Mouse (Mus musculus) CD4-positive, CD25-positive, alpha-beta regulatory T cell, adult 2 months (primary cell): ENCODE data around the gene Cidec.

Experiments used
- DNase-seq: peaks from one replicate; pipeline ENCODE4 v3.0.0-alpha.2; 2012; ENCODE audit warnings: low read depth, low spot score

Cidec gene

DNA sequence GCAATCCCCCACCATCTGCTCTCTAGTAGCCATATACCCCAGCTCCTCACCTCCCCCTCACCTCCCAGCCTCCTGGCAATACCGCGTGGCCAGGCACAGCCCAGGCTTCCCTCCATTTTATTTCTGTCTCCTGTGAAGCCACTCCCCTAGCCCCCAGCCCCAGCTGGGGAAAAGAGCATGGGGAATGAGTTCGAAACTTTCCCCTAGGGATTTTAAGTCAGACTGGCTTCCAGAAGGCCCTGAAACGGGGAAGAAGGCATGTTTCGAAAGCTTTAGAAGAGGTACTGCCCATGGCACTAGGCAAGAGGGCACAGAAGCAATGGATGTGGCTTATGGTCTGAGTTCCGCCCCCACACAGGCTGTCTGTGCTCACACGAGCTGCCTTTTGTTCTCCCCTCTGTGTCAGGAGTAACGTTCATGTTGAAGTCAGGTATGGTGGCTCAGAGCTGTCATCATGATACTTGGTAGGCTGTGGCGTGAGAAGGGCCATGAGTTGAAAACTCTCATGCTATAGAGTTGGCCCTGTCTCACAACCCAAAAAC is at the start of gene Cidec:
Cidec (minus strand) TSS at position 97 of the 542 bp plus-strand sequence.
- DNase-seq, result no peak

DNA sequence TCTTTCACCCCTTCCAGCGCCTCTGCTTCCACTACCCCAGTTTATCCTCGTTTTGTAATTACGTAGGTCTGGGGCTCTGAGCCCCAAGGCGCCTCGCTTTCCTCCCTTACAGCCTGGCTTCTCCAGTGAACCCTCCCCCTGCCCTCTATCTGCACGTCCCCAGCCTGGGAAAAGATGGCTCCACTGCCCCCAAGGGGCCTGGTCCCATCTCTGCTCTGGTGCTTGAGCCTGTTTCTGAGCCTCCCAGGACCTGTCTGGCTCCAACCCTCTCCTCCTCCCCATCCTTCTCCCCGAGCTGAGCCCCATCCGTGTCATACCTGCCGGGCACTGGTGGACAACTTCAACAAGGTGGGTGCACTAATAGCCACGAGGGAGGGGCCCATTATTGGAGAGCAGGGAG is 48.2 kb upstream of the Cidec start:
- peak; percentile 43 for DNase-seq

- DNase-seq, result peak; percentile 96
Measured at GRCm38 (mm10) chr6:113483100-113483615, 47.6 kb upstream of the Cidec start, which contains the start of gene Creld1. TSS of gene Creld1 (plus strand) at chr6:113483297.

- DNase-seq, result peak; percentile 71
Measured at GRCm38 (mm10) chr6:113482477-113483099, 47.0 kb upstream of the Cidec start.

GRCm38 (mm10) chr6:113480555-113481373 is 45.2 kb upstream of the Cidec start:
- DNase-seq, result no peak

DNA sequence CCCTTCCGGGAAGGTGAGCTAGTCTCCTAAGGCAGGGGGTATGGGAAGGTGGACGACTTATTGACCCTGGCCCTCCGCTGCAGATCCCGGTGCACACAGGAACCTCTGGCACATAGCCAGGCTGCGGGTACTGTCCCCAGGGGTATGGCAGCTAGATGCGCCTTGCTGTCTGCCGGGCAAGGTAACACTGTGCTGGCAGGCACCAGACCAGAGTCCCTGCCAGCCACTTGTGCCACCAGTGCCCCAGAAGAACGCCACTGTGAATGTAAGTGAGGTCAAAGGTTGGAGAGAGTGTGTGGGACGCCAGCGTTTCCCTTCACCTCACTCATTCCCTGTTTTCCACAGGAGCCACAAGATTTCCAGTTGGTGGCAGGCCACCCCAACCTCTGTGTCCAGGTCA is 43.3 kb upstream of the Cidec start:
- DNase-seq, result no peak

GRCm38 (mm10) chr6:113477353-113477752 is 41.8 kb upstream of the Cidec start:
- no peak for DNase-seq

- DNase-seq, result no peak
Measured at GRCm38 (mm10) chr6:113473715-113474114, 38.2 kb upstream of the Cidec start.

GRCm38 (mm10) chr6:113473246-113473645 is 37.7 kb upstream of the Cidec start:
- no peak for DNase-seq

DNA sequence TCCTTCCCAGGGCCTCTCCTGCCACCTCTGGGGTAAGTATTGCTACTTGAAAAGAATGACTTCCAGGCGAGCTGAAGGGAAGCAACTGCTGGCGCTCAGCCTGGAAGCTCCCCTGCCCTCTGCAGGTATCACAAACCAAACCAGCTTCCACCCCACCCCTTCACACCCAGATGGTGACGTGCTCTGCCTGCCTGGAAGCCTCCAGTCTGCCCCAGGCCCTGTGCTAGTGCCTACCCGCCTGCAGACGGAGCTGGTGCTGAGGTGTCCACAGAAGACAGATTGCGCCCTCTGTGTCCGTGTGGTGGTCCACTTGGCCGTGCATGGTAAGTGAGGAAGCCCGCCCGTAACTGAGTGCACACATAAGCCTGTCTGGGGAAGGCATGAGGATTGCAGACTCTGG is 36.5 kb upstream of the Cidec start:
- DNase-seq, result no peak

GRCm38 (mm10) chr6:113471297-113471936 is 35.9 kb upstream of the Cidec start, which contains the start of gene Il17rc:
TSS of gene Il17rc (plus strand) at chr6:113471427.
- DNase-seq, result no peak

DNA sequence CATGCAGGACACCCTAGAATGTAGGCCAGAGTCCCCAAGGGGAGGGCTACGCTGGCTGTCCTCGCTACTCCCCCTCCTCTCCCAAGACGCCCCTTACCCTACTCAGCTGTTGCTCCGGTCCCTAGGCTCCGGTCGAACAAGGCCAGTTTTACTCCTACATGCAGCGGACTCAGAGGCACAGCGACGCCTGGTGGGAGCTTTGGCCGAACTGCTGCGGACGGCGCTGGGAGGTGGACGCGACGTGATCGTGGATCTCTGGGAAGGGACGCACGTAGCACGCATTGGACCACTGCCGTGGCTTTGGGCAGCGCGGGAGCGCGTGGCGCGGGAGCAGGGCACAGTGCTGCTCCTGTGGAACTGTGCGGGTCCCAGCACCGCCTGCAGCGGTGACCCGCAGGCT is 33.9 kb upstream of the Cidec start:
- peak; percentile 78 for DNase-seq

DNA sequence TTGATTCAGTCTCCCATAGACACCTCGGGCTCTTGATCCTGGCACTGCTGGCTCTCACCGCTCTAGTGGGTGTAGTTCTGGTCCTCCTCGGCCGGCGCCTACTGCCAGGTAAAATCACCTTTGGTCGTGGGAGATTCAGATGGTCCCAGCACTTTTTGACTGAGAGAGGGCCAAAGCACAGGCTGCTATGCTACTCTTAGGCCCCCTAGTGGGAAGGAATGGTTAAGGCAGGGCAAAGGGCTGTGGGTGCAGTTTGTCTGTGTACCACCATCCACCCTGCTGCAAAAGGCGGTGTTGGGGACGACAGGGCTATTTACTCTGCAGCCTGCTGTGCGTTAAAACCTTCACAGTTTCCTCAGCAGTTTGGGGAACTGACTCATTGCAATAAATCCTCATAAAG is 33.5 kb upstream of the Cidec start:
- peak; percentile 86 for DNase-seq

DNA sequence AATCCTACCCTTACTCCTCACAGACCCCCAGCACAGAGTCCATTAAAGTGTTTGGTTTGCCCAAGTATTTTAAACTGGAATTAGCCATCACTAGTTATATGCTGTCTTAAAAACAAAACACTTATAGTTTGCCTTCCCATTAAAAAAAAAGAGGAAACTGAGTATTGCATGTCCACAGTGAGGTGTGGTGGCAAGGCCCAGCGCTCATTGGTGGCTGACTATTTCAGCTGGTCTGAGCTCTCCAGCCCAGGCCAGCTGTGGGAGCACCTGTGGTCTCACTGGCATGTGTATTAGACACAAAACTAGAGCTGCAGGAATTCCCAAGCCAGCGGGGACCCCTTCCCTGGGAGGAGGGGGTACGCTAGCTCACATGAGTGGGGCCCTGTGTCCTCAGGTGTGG is 33.0 kb upstream of the Cidec start:
- no peak for DNase-seq

- no peak for DNase-seq
Measured at GRCm38 (mm10) chr6:113465602-113466001, 30.0 kb upstream of the Cidec start.

DNA sequence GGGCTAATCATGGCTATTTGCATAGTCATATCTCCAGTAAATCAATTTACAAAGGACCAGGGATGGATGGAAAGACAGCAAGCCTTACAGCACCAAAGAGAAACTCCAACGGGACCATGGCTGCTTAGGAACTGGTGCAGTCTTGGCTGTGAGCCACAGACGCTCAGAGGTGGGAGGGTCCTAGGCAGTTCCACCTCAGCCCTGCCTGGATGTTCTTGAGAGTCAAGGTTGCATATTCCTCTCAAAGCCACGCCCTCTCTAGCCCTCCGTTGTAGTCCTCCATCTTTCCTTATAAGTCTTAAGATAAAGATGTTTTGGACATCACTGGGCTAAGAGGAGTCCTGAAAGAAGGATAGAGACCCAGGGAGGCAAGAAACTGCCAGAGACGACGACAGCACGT is 28.5 kb upstream of the Cidec start:
- no peak for DNase-seq

DNA sequence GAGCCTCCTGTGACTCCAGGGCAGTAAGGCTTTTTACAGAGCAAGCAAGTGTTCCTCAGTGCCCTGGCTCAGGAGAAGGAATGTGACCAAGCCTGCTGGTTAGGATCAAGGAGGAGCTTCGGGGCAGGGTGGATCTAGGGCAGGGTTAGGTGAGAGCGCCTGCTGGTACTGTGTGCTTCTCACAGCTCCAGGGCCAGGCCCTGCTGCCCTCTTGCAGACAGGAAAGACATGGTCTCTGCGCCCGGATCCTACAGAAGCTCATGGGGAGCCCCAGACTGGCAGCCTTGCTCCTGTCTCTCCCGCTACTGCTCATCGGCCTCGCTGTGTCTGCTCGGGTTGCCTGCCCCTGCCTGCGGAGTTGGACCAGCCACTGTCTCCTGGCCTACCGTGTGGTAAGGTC is 23.1 kb upstream of the Cidec start:
- no peak for DNase-seq

DNA sequence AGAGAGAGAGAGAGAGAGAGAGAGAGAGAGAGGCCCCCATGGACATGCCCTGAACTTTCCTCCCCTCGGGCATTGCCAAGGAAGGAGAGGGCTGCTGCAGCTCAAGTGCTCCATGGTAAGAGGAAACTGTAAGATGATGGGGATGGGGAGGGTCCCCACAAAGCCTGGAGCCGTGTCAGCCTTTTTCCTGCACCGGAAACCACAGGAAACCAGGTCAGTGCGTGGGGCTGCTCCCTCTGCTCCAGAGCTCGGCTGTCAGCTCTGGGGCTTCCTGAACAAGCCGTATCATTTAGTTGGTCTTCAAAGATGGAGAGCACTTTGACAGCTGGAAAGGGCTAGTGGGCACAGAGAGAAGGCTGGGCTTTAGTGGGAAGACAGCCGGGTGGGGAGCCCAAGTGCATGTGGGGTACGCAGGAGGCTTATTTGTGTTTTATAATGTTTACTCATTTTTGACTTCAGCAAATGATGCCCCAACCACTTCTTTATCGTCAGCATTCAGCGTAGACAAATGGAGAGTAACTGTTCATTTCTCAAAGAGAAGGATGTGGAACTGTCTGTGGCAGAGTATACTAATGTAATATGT is 22.5 kb upstream of the Cidec start, which contains the start of gene Il17re:
Il17re (plus strand) TSS at position 533 of the 583 bp plus-strand sequence.
- no peak for DNase-seq

- no peak for DNase-seq
Measured at GRCm38 (mm10) chr6:113455007-113455406, 19.4 kb upstream of the Cidec start.

DNA sequence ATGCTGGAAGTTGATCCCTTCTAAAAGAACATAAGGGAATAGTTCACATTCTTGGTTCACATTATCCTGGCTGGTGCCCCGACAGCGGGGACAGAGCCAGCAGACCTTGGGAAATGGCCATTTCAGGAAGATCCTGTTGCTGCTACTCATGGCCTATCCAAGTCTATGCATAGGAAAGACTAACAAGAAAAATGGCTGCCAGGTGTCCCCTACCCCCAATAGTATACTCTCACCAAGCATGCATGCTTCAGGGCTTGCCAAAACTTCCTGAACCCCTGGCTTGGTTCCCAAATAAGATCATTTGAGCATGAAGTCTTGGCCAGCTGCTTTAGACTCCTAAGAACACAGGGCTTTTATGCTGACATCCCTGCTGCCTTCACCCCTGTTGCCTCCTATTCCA is 16.3 kb upstream of the Cidec start:
- no peak for DNase-seq

- DNase-seq, result no peak
Measured at GRCm38 (mm10) chr6:113447639-113448038, 12.1 kb upstream of the Cidec start.
